Mouse (Mus musculus) right cerebral cortex, adult 2 months (tissue): ENCODE measurements around the gene Ctnnb1.

ENCODE experiments used
- DNase-seq, 2 experiments: peaks; one replicate each; pipeline ENCODE4 v3.0.0; 2021 to 2022; ENCODE audit warnings: low spot score in 2 of 2

Ctnnb1 gene

GRCm38 (mm10) chr9:120961969-120962700 is 33.1 kb downstream of the Ctnnb1 start:
- DNase-seq, result no peak

DNA sequence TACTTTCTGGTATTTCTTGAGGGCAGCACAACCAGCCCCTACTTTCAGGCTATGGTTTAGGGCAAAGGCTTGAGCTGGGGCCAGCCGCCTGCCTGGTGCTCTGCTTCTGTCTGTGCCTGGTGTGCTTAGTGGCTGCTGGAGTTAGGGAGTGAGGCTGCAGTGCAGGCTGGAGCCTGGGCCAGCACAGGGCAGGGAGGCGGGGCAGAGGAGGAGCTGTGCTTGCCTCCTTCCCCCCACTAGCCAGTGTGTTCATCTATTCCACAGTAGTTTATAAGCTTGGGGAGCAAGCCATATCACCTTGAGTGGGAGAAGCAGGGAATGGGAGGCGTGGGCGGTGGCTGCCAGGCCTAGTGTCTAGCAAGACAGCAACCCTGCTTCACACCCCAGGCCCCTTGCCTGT is 34.1 kb downstream of the Ctnnb1 start:
- no peak for DNase-seq

DNA sequence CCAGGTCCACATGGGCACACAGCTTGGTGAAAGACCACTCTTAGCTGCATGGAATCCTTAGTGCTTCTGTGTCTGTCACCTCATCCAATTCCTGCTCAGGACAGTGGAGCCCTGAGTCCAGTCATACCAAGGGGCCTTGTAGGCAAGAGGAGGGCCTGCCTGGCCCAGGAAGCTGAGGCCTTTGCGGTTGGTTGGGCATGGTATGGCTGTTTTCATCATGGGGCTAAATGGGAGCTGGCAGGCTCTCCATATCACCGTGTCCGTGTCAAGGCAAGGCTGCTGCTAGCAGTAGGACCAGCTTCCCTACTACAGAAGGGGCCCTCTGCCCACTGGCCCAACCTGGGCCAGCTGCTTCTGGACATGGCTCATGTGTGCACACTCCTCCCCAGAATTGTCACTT is 34.7 kb downstream of the Ctnnb1 start:
- DNase-seq, result no peak

DNA sequence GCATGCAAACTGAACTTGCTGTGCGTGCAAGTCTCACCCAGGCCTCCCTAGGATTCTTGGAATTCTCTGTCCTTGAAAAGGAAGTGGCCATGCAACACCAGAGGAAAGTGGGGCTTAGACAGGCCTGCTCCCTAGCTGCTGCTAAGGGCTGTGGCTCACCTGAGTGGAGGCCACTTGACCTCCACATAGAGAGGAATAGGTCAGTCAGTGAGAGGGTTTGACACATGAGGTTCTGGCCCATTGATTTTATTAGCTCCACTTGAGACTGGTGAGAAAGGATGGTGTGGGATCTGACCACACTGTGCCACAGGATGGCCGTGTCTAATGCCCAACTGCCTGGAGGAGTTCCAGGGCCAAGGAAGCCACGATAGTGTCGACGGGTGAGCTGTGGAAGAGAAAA is 35.2 kb downstream of the Ctnnb1 start:
- DNase-seq, result no peak

GRCm38 (mm10) chr9:120965007-120965406 is 36.0 kb downstream of the Ctnnb1 start:
- DNase-seq, result no peak

- no peak for DNase-seq
Measured at GRCm38 (mm10) chr9:120973026-120973515, 44.1 kb downstream of the Ctnnb1 start.

DNA sequence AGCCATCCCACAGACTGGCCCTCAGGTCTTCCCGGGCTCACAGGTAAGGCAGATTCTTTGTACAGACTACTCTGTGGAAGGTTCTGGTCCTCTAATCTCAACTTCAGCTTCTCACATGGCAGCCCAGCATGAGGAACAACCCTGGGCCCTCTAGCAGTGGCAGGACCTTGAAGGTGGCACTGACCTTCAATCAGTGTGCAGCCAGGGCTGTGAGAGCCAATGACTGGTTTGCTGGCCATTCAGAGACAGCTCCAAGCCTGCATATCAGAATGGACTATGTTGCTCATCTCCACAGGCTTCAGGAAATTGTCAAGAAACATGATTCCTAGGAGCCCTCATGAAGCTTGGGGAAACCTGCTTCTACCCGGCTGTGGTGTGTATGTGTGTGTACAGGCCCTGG is 45.2 kb downstream of the Ctnnb1 start:
- DNase-seq, result no peak

GRCm38 (mm10) chr9:120976158-120976557 is 47.1 kb downstream of the Ctnnb1 start:
- DNase-seq, result no peak

- no peak for DNase-seq
Measured at GRCm38 (mm10) chr9:120976856-120977255, 47.8 kb downstream of the Ctnnb1 start.

- DNase-seq, result no peak
Measured at GRCm38 (mm10) chr9:120981777-120982176, 52.8 kb downstream of the Ctnnb1 start.

- DNase-seq, result no peak
Measured at GRCm38 (mm10) chr9:120983849-120984248, 54.8 kb downstream of the Ctnnb1 start.

DNA sequence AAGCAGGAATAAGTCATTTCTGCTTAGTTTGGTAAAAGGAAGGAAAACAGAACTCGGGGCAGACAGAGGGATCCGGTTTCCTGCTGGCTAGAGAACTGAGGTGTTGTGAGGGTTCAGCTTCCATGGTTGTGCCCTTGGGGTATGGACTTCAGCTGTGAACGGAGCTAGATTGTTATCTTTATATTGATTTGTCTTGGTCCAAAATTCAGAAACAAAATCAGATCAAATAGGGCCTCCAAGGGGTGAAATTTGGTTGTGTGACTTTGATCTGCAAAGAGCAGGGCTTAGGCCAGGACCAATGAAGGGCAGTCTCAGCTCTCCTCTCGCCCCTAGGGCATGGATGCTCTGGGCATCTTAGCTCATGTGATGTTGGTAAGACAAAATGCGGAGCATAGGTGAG is 55.5 kb downstream of the Ctnnb1 start:
- no peak for DNase-seq

GRCm38 (mm10) chr9:120985009-120985408 is 56.0 kb downstream of the Ctnnb1 start:
- DNase-seq, result no peak

- DNase-seq, result no peak
Measured at GRCm38 (mm10) chr9:120985524-120985923, 56.5 kb downstream of the Ctnnb1 start.

GRCm38 (mm10) chr9:120986255-120986654 is 57.2 kb downstream of the Ctnnb1 start:
- DNase-seq, result no peak

- no peak for DNase-seq
Measured at GRCm38 (mm10) chr9:120986994-120987393, 58.0 kb downstream of the Ctnnb1 start.

- DNase-seq, result no peak
Measured at GRCm38 (mm10) chr9:120988088-120988487, 59.1 kb downstream of the Ctnnb1 start.

DNA sequence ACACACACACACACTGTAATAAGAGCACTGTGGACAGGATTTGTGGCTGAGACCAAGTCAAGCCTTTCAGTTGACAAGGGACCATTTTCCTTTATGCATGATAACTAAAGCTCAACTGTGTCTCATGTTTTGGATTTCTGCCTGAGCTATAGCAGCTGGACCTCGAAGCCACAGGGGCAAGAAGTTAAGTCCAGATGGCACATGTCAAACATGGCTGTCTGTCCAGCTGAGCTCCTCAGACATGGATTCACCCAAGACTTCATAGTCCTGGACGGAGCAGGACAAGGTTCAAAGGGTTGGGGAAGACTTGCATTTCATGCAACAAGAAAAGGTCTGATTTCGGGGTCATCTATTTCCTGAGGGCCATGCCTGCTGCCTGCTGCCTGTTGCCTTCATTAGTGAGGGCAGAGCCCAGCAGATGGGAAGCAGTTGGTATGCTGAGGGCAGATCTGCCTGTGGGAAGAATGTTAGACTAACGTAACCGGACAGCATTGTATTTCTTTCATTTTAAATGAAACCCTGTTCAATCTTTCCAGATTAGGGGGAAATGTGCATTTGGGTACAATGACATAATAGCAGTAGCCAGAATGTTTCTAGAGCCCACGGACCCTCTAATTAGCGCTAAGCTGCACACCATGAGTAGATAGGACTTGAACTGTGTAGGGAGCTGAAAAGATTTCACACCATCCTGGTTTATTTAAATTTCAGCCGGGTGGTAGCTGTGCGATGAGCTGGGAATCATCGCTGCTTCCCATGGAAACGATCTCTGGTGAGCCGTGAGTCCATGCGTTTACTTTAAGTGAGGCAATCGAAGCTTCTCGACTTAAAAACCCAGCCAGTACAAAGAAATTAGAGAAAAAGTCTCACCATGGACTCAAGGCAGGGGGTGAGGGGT is 61.0 kb downstream of the Ctnnb1 start:
- no peak for DNase-seq

DNA sequence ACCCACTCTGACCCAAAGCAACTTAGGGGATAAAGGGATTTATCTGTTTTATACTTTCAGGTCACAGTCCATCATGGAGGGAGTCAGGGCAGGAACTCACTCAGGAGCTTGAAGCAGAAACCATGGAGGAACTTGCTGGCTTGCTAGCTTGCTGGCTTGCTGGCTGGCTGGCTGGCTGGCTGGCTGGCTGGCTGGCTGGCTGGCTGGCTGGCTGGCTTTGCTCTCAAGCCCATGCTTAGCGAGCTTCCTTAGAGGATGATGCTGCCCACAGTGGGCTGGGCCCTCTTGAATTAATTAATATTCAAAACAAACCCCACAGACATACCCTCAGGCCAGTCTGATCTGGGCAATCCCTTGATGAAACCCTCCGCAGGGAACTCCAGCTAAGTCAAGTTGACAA is 62.8 kb downstream of the Ctnnb1 start:
- DNase-seq, result no peak

DNA sequence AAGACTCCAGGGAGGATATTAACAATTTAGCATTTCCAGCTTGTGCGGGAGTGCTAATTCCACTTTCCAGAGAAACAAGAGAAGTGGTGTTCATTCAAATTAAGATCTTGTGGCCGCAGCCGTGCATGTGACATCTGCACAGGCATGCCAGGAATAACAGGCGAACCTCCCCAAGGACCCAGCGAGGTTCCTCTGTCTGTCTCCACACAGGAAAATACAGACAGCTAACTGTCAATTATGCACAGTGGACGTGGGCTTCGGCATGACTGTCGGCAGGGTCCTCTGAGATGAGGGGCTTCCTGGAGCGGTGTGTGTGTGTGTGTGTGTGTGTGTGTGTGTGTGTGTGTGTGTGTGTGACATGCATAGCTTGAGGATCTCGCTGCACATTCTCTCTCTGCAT is 64.0 kb downstream of the Ctnnb1 start:
- no peak for DNase-seq

GRCm38 (mm10) chr9:120994223-120995155 is 65.5 kb downstream of the Ctnnb1 start:
- no peak for DNase-seq

- DNase-seq, result peak in 1 of 2 experiments; percentile 27
Measured at GRCm38 (mm10) chr9:120998696-120999095, 69.7 kb downstream of the Ctnnb1 start.
